Mouse (Mus musculus) forebrain, postnatal 0 days (tissue): ENCODE measurements around the gene Tmtc4. TPM values are rescaled to one million over a fixed set of nuclear protein-coding genes. Genes with fewer than 3 reads are reported as not detected.

Source experiments
- ATAC-seq: fragments of 200-750 bp; cut with Nextera tagmentation; 2 replicates; pipeline ENCODE4 v1.8.0; 2017; ENCODE audit warnings: mild to moderate bottlenecking, moderate library complexity
- DNase-seq: peaks from one replicate; pipeline ENCODE4 v3.0.0-alpha.2; 2015
- H3K27ac ChIP-seq: fragments of 300-500 bp; sonication (generic); 2 replicates; pipeline ENCODE4 v1.5.1; 2014; ENCODE audit warnings: low read depth, mild to moderate bottlenecking, antibody characterized with exemption, low read length, moderate library complexity, mixed read lengths
- H3K27me3 ChIP-seq: fragments of 300-500 bp; sonication (generic); 2 replicates; pipeline ENCODE4 v1.6.1; 2014; ENCODE audit warnings: mild to moderate bottlenecking, low read length, mixed read lengths; ENCODE audit not compliant: insufficient read depth
- H3K36me3 ChIP-seq: fragments of 300-500 bp; sonication (generic); 2 replicates; pipeline ENCODE4 v1.6.1; 2014; ENCODE audit warnings: mild to moderate bottlenecking, moderate library complexity; ENCODE audit not compliant: insufficient read depth
- H3K4me1 ChIP-seq: fragments of 300-500 bp; sonication (generic); 2 replicates; pipeline ENCODE4 v1.6.1; 2014; ENCODE audit warnings: antibody characterized with exemption; ENCODE audit not compliant: insufficient read depth
- H3K4me2 ChIP-seq: fragments of 300-500 bp; sonication (generic); 2 replicates; pipeline ENCODE4 v1.6.1; 2014; ENCODE audit warnings: low read depth, mild to moderate bottlenecking, moderate library complexity
- H3K4me3 ChIP-seq: fragments of 300-500 bp; sonication (generic); 2 replicates; pipeline ENCODE4 v1.5.1; 2014; ENCODE audit warnings: low read depth, low read length, mixed read lengths
- H3K9ac ChIP-seq: fragments of 300-500 bp; sonication (generic); 2 replicates; pipeline ENCODE4 v1.6.1; 2014; ENCODE audit warnings: mild to moderate bottlenecking
- H3K9me3 ChIP-seq: fragments of 300-500 bp; sonication (generic); 2 replicates; pipeline ENCODE4 v1.6.1; 2016; ENCODE audit warnings: low read length
- CTCF ChIP-seq: sonication (generic); IDR thresholded peaks from 2 replicates; pipeline ENCODE4 v1.5.1; 2016; ENCODE audit warnings: antibody characterized with exemption, control low read depth, low read depth
- WGBS: fragments of 180-500 bp; shearing (Covaris S2); extraction: QIAGEN DNeasy Blood & Tissue Kit; methylation state at CpG from one replicate; pipeline ENCODE4 v1.1.7; 2014; 5-methylcytosine and 5-hydroxymethylcytosine counted together
- polyA plus RNA-seq: library from polyadenylated mRNA; unstranded; fragments of >200 nt; fragmentation: Nextera tagmentation; extraction: Ambion mirVana; gene quantifications from 2 replicates; pipeline ENCODE4 v1.2.1, GENCODE M21; 2015
- total RNA-seq: library from RNA; depleted of rRNA; stranded (reverse); fragments of >200 nt; gene quantifications from 2 replicates; pipeline ENCODE4 v1.2.3, GENCODE M21; 2014; rRNA removed

The Tmtc4 gene
- 48.5 and 51.8 TPM in 2 replicates for total RNA-seq
- 27.7 and 30.1 TPM in 2 replicates for polyA plus RNA-seq

- Histone ChIP-seq H3K9me3 (no peaks in the 10 kb centered on the region), H3K36me3 (no peaks in the 10 kb centered on the region), H3K4me1 (peaks cover 8% of the 10 kb centered on the region), H3K4me2 (peak within 1 kb of the TSS; percentile 96), H3K27me3 (no peaks in the 10 kb centered on the region), H3K9ac (peak within 1 kb of the TSS; percentile 78), H3K4me3 (peak within 1 kb of the TSS; percentile 67), H3K27ac (peak within 1 kb of the TSS; percentile 81)
- WGBS: 4% methylated on average over 49 of the region's 54 CpGs
- DNase-seq: peak; percentile 98
- peak; percentile 45; the same call in 1 of the 2 replicates for TF ChIP-seq CTCF
- peak; percentile 99 for ATAC-seq
These were observed at the start of gene Tmtc4 for GRCm38 (mm10) chr14:122983226-122984215. TSS of gene Tmtc4 (minus strand) at chr14:122984035.

- DNase-seq (no peak), ATAC-seq (no peak)
- H3K9me3 ChIP-seq: no peaks in the 10 kb centered on the region; the same call in 1 of the 2 replicates
- H3K4me3 ChIP-seq: no peak overlapping the region
- WGBS: 87% methylated on average over 1 of the region's 1 CpGs
- no peaks in the 10 kb centered on the region for H3K36me3 ChIP-seq
- H3K9ac ChIP-seq: no peak overlapping the region
- H3K4me1 ChIP-seq: no peaks in the 10 kb centered on the region
- no peaks in the 10 kb centered on the region for H3K27me3 ChIP-seq
- no peak overlapping the region for H3K27ac ChIP-seq
- no peak overlapping the region for H3K4me2 ChIP-seq
- TF ChIP-seq CTCF: no peak
These were observed 48.6 kb upstream of the Tmtc4 start for GRCm38 (mm10) chr14:123032435-123032834.

- TF ChIP-seq CTCF: no peak
- ATAC-seq (no peak), DNase-seq (no peak)
- H3K4me3 ChIP-seq: no peak overlapping the region
- H3K4me1 ChIP-seq: no peaks in the 10 kb centered on the region
- no peak overlapping the region for H3K27ac ChIP-seq
- WGBS: 76% methylated on average over 2 of the region's 2 CpGs
- no peak overlapping the region for H3K4me2 ChIP-seq
- no peaks in the 10 kb centered on the region for H3K36me3 ChIP-seq
- no peaks in the 10 kb centered on the region; the same call in 1 of the 2 replicates for H3K9me3 ChIP-seq
- H3K27me3 ChIP-seq: no peaks in the 10 kb centered on the region
- H3K9ac ChIP-seq: no peak overlapping the region
These were observed 44.0 kb upstream of the Tmtc4 start for GRCm38 (mm10) chr14:123027876-123028275.

GRCm38 (mm10) chr14:123022981-123023380, 39.1 kb upstream of the Tmtc4 start:
- Histone ChIP-seq H3K4me2 (no peak overlapping the region), H3K4me3 (no peak overlapping the region), H3K4me1 (no peaks in the 10 kb centered on the region), H3K36me3 (no peaks in the 10 kb centered on the region), H3K9me3 (no peaks in the 10 kb centered on the region), H3K27ac (no peak overlapping the region), H3K27me3 (no peaks in the 10 kb centered on the region), H3K9ac (no peak overlapping the region)
- no peak for TF ChIP-seq CTCF
- DNase-seq (no peak), ATAC-seq (no peak)

- Histone ChIP-seq H3K36me3 (no peaks in the 10 kb centered on the region), H3K27ac (no peak overlapping the region), H3K9ac (no peak overlapping the region), H3K4me3 (no peak overlapping the region), H3K4me2 (no peak overlapping the region), H3K27me3 (no peaks in the 10 kb centered on the region), H3K9me3 (no peaks in the 10 kb centered on the region), H3K4me1 (no peaks in the 10 kb centered on the region)
- DNase-seq: no peak
- TF ChIP-seq CTCF: no peak
- ATAC-seq: no peak
- 85% methylated on average over 1 of the region's 1 CpGs for WGBS
These were observed 32.5 kb upstream of the Tmtc4 start for GRCm38 (mm10) chr14:123016310-123016709.

GRCm38 (mm10) chr14:123015687-123016086, 31.9 kb upstream of the Tmtc4 start:
- Histone ChIP-seq H3K4me3 (no peak overlapping the region), H3K9ac (no peak overlapping the region), H3K36me3 (no peaks in the 10 kb centered on the region), H3K9me3 (no peaks in the 10 kb centered on the region), H3K27me3 (no peaks in the 10 kb centered on the region), H3K4me1 (no peaks in the 10 kb centered on the region), H3K27ac (no peak overlapping the region), H3K4me2 (no peak overlapping the region)
- ATAC-seq (no peak), DNase-seq (no peak)
- no peak for TF ChIP-seq CTCF
- 94% methylated on average over 2 of the region's 2 CpGs for WGBS
